In the genomic region with DNA sequence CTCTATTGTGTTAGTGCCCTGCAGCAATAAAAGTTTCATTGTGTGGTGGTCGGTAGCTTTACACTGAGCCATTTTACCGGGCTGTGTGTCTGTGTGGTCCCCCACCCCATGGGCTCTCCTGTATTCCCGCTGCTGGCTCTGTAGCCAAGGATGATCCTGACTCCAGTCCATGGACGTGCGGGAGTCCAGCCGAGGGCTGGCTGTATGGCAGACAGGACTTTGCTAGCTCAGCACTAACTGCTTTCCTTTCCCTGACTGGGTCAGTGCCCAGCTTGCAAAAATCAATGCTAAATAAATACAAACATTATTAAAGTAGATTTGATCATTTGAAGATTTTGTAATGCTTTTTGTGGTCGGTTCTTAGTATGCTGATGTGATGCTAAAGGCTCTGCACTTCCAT, we compare ENCODE assay signal across 20 mouse cellular contexts.
"Had no signal": no experiment of that assay in that cellular context is flagged by ENCODE, and none has a peak within 500 bp of the region (broad histone marks: within the 10 kb centered on the region; RNA-seq: fewer than 3 reads in every experiment).

No protein-coding gene starts in this region.

- DNase-seq: kidney, adult 8-10 months; kidney, postnatal 14 days; kidney, postnatal 4 days; lung, adult 18-20 months; lung, postnatal 10 days; lung, postnatal 36 days; retina, postnatal 1 day; right cerebral cortex, postnatal 25 days; spleen, adult 18-20 months; thymus, postnatal 36 days had no signal

- H3K4me1 ChIP-seq: lung, embryonic 15.5 days; stomach, embryonic 15.5 days had no signal

- H3K4me2 ChIP-seq: liver, embryonic 12.5 days; liver, embryonic 15.5 days; lung, embryonic 15.5 days; midbrain, embryonic 13.5 days; neural tube, embryonic 13.5 days; stomach, embryonic 15.5 days had no signal

- H3K9ac ChIP-seq: liver, embryonic 12.5 days; liver, embryonic 15.5 days; lung, embryonic 15.5 days; midbrain, embryonic 13.5 days; neural tube, embryonic 13.5 days; stomach, embryonic 15.5 days had no signal

- H3K4me3 ChIP-seq: liver, embryonic 12.5 days; liver, embryonic 15.5 days; lung, embryonic 15.5 days; megakaryocyte, embryonic 14.5 days; midbrain, embryonic 10.5 days; midbrain, embryonic 13.5 days; myocyte; neural tube, embryonic 13.5 days; stomach, embryonic 15.5 days had no signal

- ATAC-seq: liver, embryonic 12.5 days; midbrain, embryonic 13.5 days; midbrain, embryonic 16.5 days had no signal

- H3K9me3 ChIP-seq: liver, embryonic 12.5 days; liver, embryonic 15.5 days; lung, embryonic 15.5 days; megakaryocyte, embryonic 14.5 days; midbrain, embryonic 10.5 days; midbrain, embryonic 13.5 days; neural tube, embryonic 13.5 days; stomach, embryonic 15.5 days had no signal

- H3K27ac ChIP-seq: liver, embryonic 12.5 days; liver, embryonic 15.5 days; lung, embryonic 15.5 days; midbrain, embryonic 10.5 days; midbrain, embryonic 13.5 days; neural tube, embryonic 13.5 days; stomach, embryonic 15.5 days had no signal

- H3K27me3 ChIP-seq: liver, embryonic 12.5 days; liver, embryonic 15.5 days; lung, embryonic 15.5 days; megakaryocyte, embryonic 14.5 days; midbrain, embryonic 13.5 days; neural tube, embryonic 13.5 days; stomach, embryonic 15.5 days had no signal
